Mouse (Mus musculus) intestine, postnatal 0 days (tissue): ENCODE data around the gene Rprd2. TPM values are rescaled to one million over a fixed set of nuclear protein-coding genes. Genes with fewer than 3 reads are reported as not detected.

Source experiments
- ATAC-seq: fragments of 200-750 bp; cut with Nextera tagmentation; 2 replicates; pipeline ENCODE4 v1.8.0; 2017; ENCODE audit warnings: mild to moderate bottlenecking, moderate TSS enrichment, moderate library complexity
- H3K27ac ChIP-seq: fragments of 300-500 bp; sonication (generic); 2 replicates; pipeline ENCODE4 v1.5.1; 2014; ENCODE audit warnings: mild to moderate bottlenecking, low read depth, low read length, moderate library complexity
- H3K27me3 ChIP-seq: fragments of 300-500 bp; sonication (generic); replicated peaks from 2 replicates; pipeline ENCODE4 v1.6.1; 2014; ENCODE audit warnings: low read length, mixed read lengths; ENCODE audit not compliant: control insufficient read depth, insufficient read depth
- H3K36me3 ChIP-seq: fragments of 300-500 bp; sonication (generic); 2 replicates; pipeline ENCODE4 v1.6.1; 2014; ENCODE audit warnings: mild to moderate bottlenecking, moderate library complexity; ENCODE audit not compliant: control insufficient read depth, insufficient read depth
- H3K4me1 ChIP-seq: fragments of 300-500 bp; sonication (generic); replicated peaks from 2 replicates; pipeline ENCODE4 v1.6.1; 2014; ENCODE audit warnings: antibody characterized with exemption, low read length, mixed read lengths; ENCODE audit not compliant: control insufficient read depth, insufficient read depth
- H3K4me2 ChIP-seq: fragments of 300-500 bp; sonication (generic); replicated peaks from 2 replicates; pipeline ENCODE4 v1.6.1; 2014; ENCODE audit warnings: low read depth, mild to moderate bottlenecking, moderate library complexity
- H3K4me3 ChIP-seq: fragments of 300-500 bp; sonication (generic); 2 replicates; pipeline ENCODE4 v1.5.1; 2014; ENCODE audit warnings: low read depth, low read length
- H3K9ac ChIP-seq: fragments of 300-500 bp; sonication (generic); 2 replicates; pipeline ENCODE4 v1.6.1; 2014; ENCODE audit warnings: mild to moderate bottlenecking, low read depth, low read length
- H3K9me3 ChIP-seq: fragments of 300-500 bp; sonication (generic); 2 replicates; pipeline ENCODE4 v1.6.1; 2016; ENCODE audit warnings: mixed run types; ENCODE audit not compliant: control insufficient read depth
- CTCF ChIP-seq: sonication (generic); IDR thresholded peaks from 2 replicates; pipeline ENCODE4 v1.5.1; 2016; ENCODE audit warnings: low read depth, mild to moderate bottlenecking, control low read depth, antibody characterized with exemption, moderate library complexity
- WGBS: fragments of 180-500 bp; shearing (Covaris S2); extraction: QIAGEN DNeasy Blood & Tissue Kit; methylation state at CpG from one replicate; pipeline ENCODE4 v1.1.7; 2014; 5-methylcytosine and 5-hydroxymethylcytosine counted together
- polyA plus RNA-seq: library from polyadenylated mRNA; unstranded; fragments of >200 nt; fragmentation: Nextera tagmentation; extraction: Ambion mirVana; gene quantifications from 2 replicates; pipeline ENCODE4 v1.2.1, GENCODE M21; 2015

Gene Rprd2
- polyA plus RNA-seq, 1 experiment from 2014 or later = 12.4 TPM

GRCm38 (mm10) chr3:95851317-95851716, 32.7 kb upstream of the Rprd2 start:
- Histone ChIP-seq H3K36me3 (peaks cover 68% of the 10 kb centered on the region), H3K4me3 (no peak overlapping the region), H3K4me2 (no peak overlapping the region), H3K27me3 (no peaks in the 10 kb centered on the region), H3K9me3 (no peaks in the 10 kb centered on the region), H3K9ac (no peak overlapping the region), H3K4me1 (no peaks in the 10 kb centered on the region), H3K27ac (no peak overlapping the region)
- no peak for TF ChIP-seq CTCF
- 83% methylated on average over 8 of the region's 8 CpGs for WGBS
- no peak for ATAC-seq

- WGBS = 85% methylated on average over 4 of the region's 4 CpGs
- Histone ChIP-seq H3K4me2 (no peak overlapping the region), H3K9ac (no peak overlapping the region), H3K36me3 (peaks cover 75% of the 10 kb centered on the region), H3K27me3 (no peaks in the 10 kb centered on the region), H3K27ac (no peak overlapping the region), H3K9me3 (no peaks in the 10 kb centered on the region), H3K4me1 (no peaks in the 10 kb centered on the region), H3K4me3 (no peak overlapping the region)
- TF ChIP-seq CTCF = no peak
- no peak for ATAC-seq
Measured at GRCm38 (mm10) chr3:95850611-95851010, 31.9 kb upstream of the Rprd2 start.

DNA sequence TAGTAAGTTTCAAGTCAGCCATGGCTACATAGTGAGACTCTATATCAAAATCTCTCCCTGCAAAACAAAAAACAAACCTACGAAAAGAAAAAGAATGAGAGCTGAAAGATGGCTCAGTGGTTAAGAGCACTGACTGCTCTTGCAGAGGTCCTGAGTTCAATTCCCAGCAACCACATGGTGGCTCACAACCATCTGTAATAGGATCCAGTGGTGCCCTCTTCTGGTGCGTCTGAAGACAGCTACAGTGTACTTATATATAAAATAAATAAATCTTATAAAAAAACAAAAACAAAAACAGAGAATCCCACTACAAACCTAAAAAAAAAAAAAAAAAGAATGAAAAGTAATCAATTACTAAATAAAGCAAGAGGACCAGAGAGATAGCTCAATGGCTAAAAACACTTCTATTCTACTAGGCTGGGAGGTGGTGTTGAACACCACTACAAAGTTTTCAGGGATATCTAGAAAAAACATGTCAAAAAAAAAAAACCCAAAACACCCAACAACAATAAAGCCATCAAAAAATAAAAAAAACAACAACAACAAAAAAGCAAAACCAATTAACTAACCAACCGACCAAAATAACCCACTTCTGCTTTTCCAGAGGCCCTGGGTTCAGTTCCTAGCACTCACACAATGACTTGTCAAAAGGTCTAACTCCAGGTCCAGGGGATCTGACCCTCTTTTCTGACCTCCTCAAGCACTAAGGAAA, 24.0 kb upstream of the Rprd2 start:
- Histone ChIP-seq H3K27me3 (no peaks in the 10 kb centered on the region), H3K9ac (no peak overlapping the region), H3K4me3 (no peak overlapping the region), H3K4me2 (no peak overlapping the region), H3K4me1 (no peaks in the 10 kb centered on the region), H3K9me3 (no peaks in the 10 kb centered on the region), H3K27ac (no peak overlapping the region), H3K36me3 (peaks cover 66% of the 10 kb centered on the region)
- TF ChIP-seq CTCF = peak; percentile 37; the same call in 1 of the 2 replicates
- no peak for ATAC-seq
- WGBS = 78% methylated on average over 3 of the region's 3 CpGs

DNA sequence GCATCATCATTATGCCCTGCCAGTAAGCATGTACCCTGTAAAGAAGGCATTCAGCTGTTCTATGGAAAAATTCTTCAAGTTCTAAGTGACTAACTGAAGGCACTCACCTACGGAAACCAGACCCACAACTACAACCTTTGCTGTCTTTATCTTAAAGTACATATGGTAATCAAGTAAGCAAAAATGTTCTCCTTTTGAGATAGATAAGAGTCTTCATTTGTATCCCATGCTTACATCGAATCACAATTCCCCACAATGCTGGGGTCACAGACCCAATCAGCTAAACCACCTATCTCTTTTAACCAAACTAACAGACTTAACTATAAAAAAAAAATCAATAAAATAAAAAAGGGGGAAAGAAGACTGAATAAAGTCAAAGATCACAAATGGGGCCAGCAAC, 20.6 kb upstream of the Rprd2 start:
- H3K27ac ChIP-seq = no peak overlapping the region
- H3K9ac ChIP-seq = no peak overlapping the region
- H3K36me3 ChIP-seq = peaks cover 64% of the 10 kb centered on the region
- H3K4me2 ChIP-seq = no peak overlapping the region
- H3K9me3 ChIP-seq = no peaks in the 10 kb centered on the region
- no peak for ATAC-seq
- H3K27me3 ChIP-seq = no peaks in the 10 kb centered on the region
- no peaks in the 10 kb centered on the region for H3K4me1 ChIP-seq
- TF ChIP-seq CTCF = no peak
- 76% methylated on average over 2 of the region's 2 CpGs for WGBS
- H3K4me3 ChIP-seq = no peak overlapping the region

- Histone ChIP-seq H3K27me3 (no peaks in the 10 kb centered on the region), H3K9ac (no peak overlapping the region), H3K4me1 (no peaks in the 10 kb centered on the region), H3K27ac (no peak overlapping the region; the same call in 1 of the 2 replicates), H3K9me3 (no peaks in the 10 kb centered on the region), H3K4me3 (no peak overlapping the region), H3K4me2 (no peak overlapping the region), H3K36me3 (peaks cover 66% of the 10 kb centered on the region)
- TF ChIP-seq CTCF = no peak
- no peak for ATAC-seq
- WGBS = 97% methylated on average over 4 of the region's 4 CpGs
Measured at GRCm38 (mm10) chr3:95829053-95829452, 10.4 kb upstream of the Rprd2 start.

DNA sequence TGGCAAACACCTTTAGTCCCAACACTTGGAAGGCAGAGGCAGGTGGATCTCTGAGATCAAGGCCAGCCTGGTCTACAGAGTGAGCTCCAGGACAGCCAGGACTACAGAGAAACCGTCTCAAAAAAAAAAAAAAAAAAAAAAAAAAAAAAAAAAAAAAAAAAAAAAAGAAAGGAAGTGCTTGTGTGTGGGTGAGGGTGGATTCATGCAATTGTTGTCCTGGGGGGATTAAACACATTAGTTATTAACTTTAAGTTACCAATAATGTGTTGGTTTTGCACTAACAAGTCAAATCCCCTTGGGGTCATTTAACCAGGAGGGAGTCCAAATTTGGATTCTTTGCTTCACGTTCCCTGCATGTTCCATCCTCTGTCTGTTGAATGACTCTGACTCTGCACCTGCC, 7.6 kb upstream of the Rprd2 start:
- Histone ChIP-seq H3K4me2 (no peak overlapping the region), H3K27me3 (no peaks in the 10 kb centered on the region), H3K27ac (no peak overlapping the region), H3K4me3 (no peak overlapping the region), H3K36me3 (peaks cover 39% of the 10 kb centered on the region), H3K9ac (no peak overlapping the region), H3K9me3 (no peaks in the 10 kb centered on the region), H3K4me1 (no peaks in the 10 kb centered on the region)
- 58% methylated on average over 2 of the region's 2 CpGs for WGBS
- no peak for TF ChIP-seq CTCF
- no peak for ATAC-seq
